Mouse (Mus musculus) small intestine, adult 2 months (tissue): Measurements from ENCODE around the gene Mreg. TPM values are rescaled to one million over a fixed set of nuclear protein-coding genes. Genes with fewer than 3 reads are reported as not detected.

Experiments used
- H3K27ac ChIP-seq: fragments of 200-500 bp; 2 replicates; pipeline ENCODE4 v1.5.1; 2012; ENCODE audit warnings: low read depth, low read length, control low read depth, inconsistent platforms; ENCODE audit not compliant: insufficient read depth
- H3K27me3 ChIP-seq: fragments of 200-500 bp; 2 replicates; pipeline ENCODE4 v1.6.1; 2012; ENCODE audit warnings: mild to moderate bottlenecking, moderate library complexity, low read length, inconsistent platforms; ENCODE audit not compliant: control insufficient read depth, insufficient read depth
- H3K36me3 ChIP-seq: fragments of 200-500 bp; 2 replicates; pipeline ENCODE4 v1.6.1; 2012; ENCODE audit warnings: mild to moderate bottlenecking, low read length, control low read depth, inconsistent platforms; ENCODE audit not compliant: control insufficient read depth, insufficient read depth
- H3K4me1 ChIP-seq: fragments of 200-500 bp; 2 replicates; pipeline ENCODE4 v1.6.1; 2012; ENCODE audit warnings: low read length, inconsistent platforms, mixed read lengths; ENCODE audit not compliant: control insufficient read depth, insufficient read depth, insufficient read length
- H3K4me3 ChIP-seq: fragments of 200-500 bp; 2 replicates; pipeline ENCODE4 v1.5.1; 2012; ENCODE audit warnings: low read depth, mild to moderate bottlenecking, control low read depth, inconsistent platforms, low read length, moderate library complexity
- CTCF ChIP-seq: fragments of 200-500 bp; IDR thresholded peaks from 2 replicates; pipeline ENCODE4 v1.5.1; 2012; ENCODE audit warnings: low read depth, mild to moderate bottlenecking, control low read depth, inconsistent platforms, low read length, moderate library complexity, mixed read lengths; ENCODE audit not compliant: insufficient replicate concordance, insufficient read length; ENCODE audit errors: extremely low read depth
- POLR2A ChIP-seq: fragments of 200-500 bp; IDR thresholded peaks from 2 replicates; pipeline ENCODE4 v1.6.1; 2012; ENCODE audit warnings: low read depth, mild to moderate bottlenecking, control low read depth, inconsistent platforms, low read length, moderate library complexity
- WGBS: fragments of 180-500 bp; shearing (Covaris S2); methylation state at CpG from one replicate; pipeline ENCODE4 v1.1.7; 2018; 5-methylcytosine and 5-hydroxymethylcytosine counted together
- polyA plus RNA-seq: library from polyadenylated mRNA; depleted of rRNA; stranded (reverse); fragments of >200 nt; gene quantifications from 2 replicates; pipeline ENCODE4 v1.2.3, GENCODE M21; 2012

Gene Mreg
- polyA plus RNA-seq, 1 experiment, result 11.0 TPM

GRCm38 (mm10) chr1:72201126-72201525 is 11.0 kb downstream of the Mreg start:
- TF ChIP-seq CTCF, result no peak
- no peak for TF ChIP-seq POLR2A
- H3K36me3 ChIP-seq, result no peaks in the 10 kb centered on the region
- H3K27me3 ChIP-seq, result no peaks in the 10 kb centered on the region
- H3K4me3 ChIP-seq, result no peak overlapping the region
- 43% methylated on average over 3 of the region's 3 CpGs for WGBS
- no peak overlapping the region for H3K27ac ChIP-seq
- peaks cover 16% of the 10 kb centered on the region for H3K4me1 ChIP-seq

GRCm38 (mm10) chr1:72198142-72198806 is 13.8 kb downstream of the Mreg start:
- WGBS, result 64% methylated on average over 10 of the region's 10 CpGs
- TF ChIP-seq POLR2A (no peak), CTCF (no peak)
- H3K4me1 ChIP-seq, result peaks cover 22% of the 10 kb centered on the region
- no peaks in the 10 kb centered on the region for H3K36me3 ChIP-seq
- no peaks in the 10 kb centered on the region for H3K27me3 ChIP-seq
- no peak overlapping the region for H3K4me3 ChIP-seq
- H3K27ac ChIP-seq, result no peak overlapping the region

GRCm38 (mm10) chr1:72196626-72197359 is 15.3 kb downstream of the Mreg start:
- H3K4me1 ChIP-seq, result peaks cover 22% of the 10 kb centered on the region
- H3K27ac ChIP-seq, result peak overlapping the region; percentile 45
- 27% methylated on average over 10 of the region's 10 CpGs for WGBS
- H3K27me3 ChIP-seq, result no peaks in the 10 kb centered on the region
- H3K4me3 ChIP-seq, result no peak overlapping the region
- TF ChIP-seq POLR2A (no peak), CTCF (no peak)
- no peaks in the 10 kb centered on the region; the same call in 1 of the 2 replicates for H3K36me3 ChIP-seq

- H3K27ac ChIP-seq, result peak overlapping the region; percentile 45
- 66% methylated on average over 5 of the region's 5 CpGs for WGBS
- H3K36me3 ChIP-seq, result peaks cover 3% of the 10 kb centered on the region
- no peak for TF ChIP-seq CTCF
- no peak for TF ChIP-seq POLR2A
- H3K4me1 ChIP-seq, result peaks cover 22% of the 10 kb centered on the region
- H3K27me3 ChIP-seq, result no peaks in the 10 kb centered on the region
- H3K4me3 ChIP-seq, result no peak overlapping the region
Measured at GRCm38 (mm10) chr1:72196123-72196522, 16.0 kb downstream of the Mreg start.

- WGBS, result 94% methylated on average over 8 of the region's 8 CpGs
- Histone ChIP-seq H3K27ac (no peak overlapping the region), H3K27me3 (no peaks in the 10 kb centered on the region), H3K36me3 (peaks cover 3% of the 10 kb centered on the region), H3K4me1 (peaks cover 9% of the 10 kb centered on the region), H3K4me3 (no peak overlapping the region)
- no peak for TF ChIP-seq CTCF
Measured at GRCm38 (mm10) chr1:72191449-72191848, 20.7 kb downstream of the Mreg start.

GRCm38 (mm10) chr1:72188142-72188738 is 23.9 kb downstream of the Mreg start:
- H3K27ac ChIP-seq, result no peak overlapping the region
- H3K27me3 ChIP-seq, result no peaks in the 10 kb centered on the region
- TF ChIP-seq POLR2A (no peak), CTCF (no peak)
- H3K4me1 ChIP-seq, result no peaks in the 10 kb centered on the region; the same call in 1 of the 2 replicates
- no peak overlapping the region for H3K4me3 ChIP-seq
- WGBS, result 79% methylated on average over 16 of the region's 16 CpGs
- H3K36me3 ChIP-seq, result peaks cover 3% of the 10 kb centered on the region

- 77% methylated on average over 10 of the region's 10 CpGs for WGBS
- Histone ChIP-seq H3K4me1 (peaks cover 5% of the 10 kb centered on the region; the same call in 1 of the 2 replicates), H3K36me3 (peaks cover 3% of the 10 kb centered on the region), H3K4me3 (no peak overlapping the region), H3K27ac (no peak overlapping the region), H3K27me3 (no peaks in the 10 kb centered on the region)
- TF ChIP-seq CTCF, result no peak
- TF ChIP-seq POLR2A, result no peak
Measured at GRCm38 (mm10) chr1:72187486-72187885, 24.6 kb downstream of the Mreg start.
